Mouse (Mus musculus): ENCODE results near the gene Slco6c1.

Gene Slco6c1

GRCm38 (mm10) chr1:97128201-97128600 lies at the start of gene Slco6c1:
Slco6c1 (minus strand) TSS chr1:97128301.
- no peak for DNase-seq (ENCODE audit: extremely low read depth, insufficient read length, low spot score)

- DNase-seq (ENCODE audit: extremely low read depth, insufficient read length, low spot score) = no peak
These were observed 89.1 kb downstream of the Slco6c1 start for GRCm38 (mm10) chr1:97038982-97039381.

GRCm38 (mm10) chr1:97038548-97038947 lies 89.6 kb downstream of the Slco6c1 start:
- peak; percentile 3 for DNase-seq (ENCODE audit: extremely low read depth, insufficient read length, low spot score)

GRCm38 (mm10) chr1:97037955-97038354 lies 90.1 kb downstream of the Slco6c1 start:
- no peak for DNase-seq (ENCODE audit: extremely low read depth, insufficient read length, low spot score)

- no peak for DNase-seq (ENCODE audit: extremely low read depth, insufficient read length, low spot score)
These were observed 106.7 kb downstream of the Slco6c1 start for GRCm38 (mm10) chr1:97021388-97021787.

- DNase-seq (ENCODE audit: extremely low read depth, insufficient read length, low spot score) = no peak
These were observed 108.7 kb downstream of the Slco6c1 start for GRCm38 (mm10) chr1:97019404-97019803.

GRCm38 (mm10) chr1:97018978-97019377 lies 109.1 kb downstream of the Slco6c1 start:
- DNase-seq (ENCODE audit: extremely low read depth, insufficient read length, low spot score) = no peak
